Mouse (Mus musculus): ENCODE measurements around the gene Oas3.
"Not testable (repeated sequence)": the region's sequence is repeated elsewhere in the genome, so short reads cannot be mapped to it uniquely, and the experiment has no call there.

- TF ChIP-seq CTCF, EP300 (IDR thresholded peaks at IDR 0.05; ENCODE audit: low read depth): not testable (repeated sequence)
Observed at GRCm38 (mm10) chr5:120798943-120799342, 21.5 kb upstream of the Oas3 start.
